Mouse (Mus musculus) olfactory bulb, adult 2 months (tissue): ENCODE data around the gene Rps11.

ENCODE experiments used
- CTCF ChIP-seq: fragments of 200-500 bp; IDR thresholded peaks from 2 replicates; pipeline ENCODE4 v1.5.1; 2012; ENCODE audit warnings: low read depth, mild to moderate bottlenecking, low read length, moderate library complexity; ENCODE audit not compliant: insufficient read depth
- POLR2A ChIP-seq: fragments of 200-500 bp; IDR thresholded peaks from 2 replicates; pipeline ENCODE4 v1.6.1; 2012; ENCODE audit warnings: mild to moderate bottlenecking, low read depth, low read length, moderate library complexity; ENCODE audit not compliant: insufficient read depth

- TF ChIP-seq POLR2A: no peak
- no peak for TF ChIP-seq CTCF
These were observed 43.7 kb upstream of the Rps11 start for GRCm38 (mm10) chr7:45167761-45168445.
